Mouse (Mus musculus) embryonic facial prominence, embryonic 13.5 days (tissue): Measurements from ENCODE around the gene Eva1a. TPM values are rescaled to one million over a fixed set of nuclear protein-coding genes. Genes with fewer than 3 reads are reported as not detected.

Experiments used
- ATAC-seq: fragments of 200-750 bp; cut with Nextera tagmentation; 2 replicates; pipeline ENCODE4 v1.8.0; 2017; ENCODE audit warnings: low read depth; ENCODE audit not compliant: insufficient number of reproducible peaks, insufficient read depth, low FRiP score, low TSS enrichment
- H3K27ac ChIP-seq: fragments of 300-500 bp; sonication (generic); 2 replicates; pipeline ENCODE4 v1.5.1; 2015; ENCODE audit warnings: moderate library complexity, mild to moderate bottlenecking, inconsistent platforms
- H3K27me3 ChIP-seq: fragments of 300-500 bp; sonication (generic); 2 replicates; pipeline ENCODE4 v1.6.1; 2015; ENCODE audit warnings: mild to moderate bottlenecking, inconsistent platforms
- H3K36me3 ChIP-seq: fragments of 300-500 bp; sonication (generic); 2 replicates; pipeline ENCODE4 v1.6.1; 2015; ENCODE audit warnings: mild to moderate bottlenecking, inconsistent platforms
- H3K4me1 ChIP-seq: fragments of 300-500 bp; sonication (generic); 2 replicates; pipeline ENCODE4 v1.6.1; 2015; ENCODE audit warnings: inconsistent platforms
- H3K4me2 ChIP-seq: fragments of 300-500 bp; sonication (generic); 2 replicates; pipeline ENCODE4 v1.6.1; 2015; ENCODE audit warnings: moderate library complexity, mild to moderate bottlenecking, inconsistent platforms
- H3K4me3 ChIP-seq: fragments of 300-500 bp; sonication (generic); 2 replicates; pipeline ENCODE4 v1.5.1; 2015; ENCODE audit warnings: mild to moderate bottlenecking, inconsistent platforms
- H3K9ac ChIP-seq: fragments of 300-500 bp; sonication (generic); 2 replicates; pipeline ENCODE4 v1.6.1; 2015; ENCODE audit warnings: mild to moderate bottlenecking, inconsistent platforms
- H3K9me3 ChIP-seq: fragments of 300-500 bp; sonication (generic); 2 replicates; pipeline ENCODE4 v1.6.1; 2016; ENCODE audit warnings: inconsistent platforms
- WGBS: fragments of 180-500 bp; shearing (Covaris S2); methylation state at CpG from one replicate; pipeline ENCODE4 v1.1.7; 2015; ENCODE audit warnings: mixed read lengths; 5-methylcytosine and 5-hydroxymethylcytosine counted together
- polyA plus RNA-seq: library from polyadenylated mRNA; unstranded; fragments of >200 nt; fragmentation: Nextera tagmentation; extraction: Ambion mirVana; gene quantifications from 2 replicates; pipeline ENCODE4 v1.2.1, GENCODE M21; 2015

The Eva1a gene
- polyA plus RNA-seq = 19.3 and 22.1 TPM in 2 replicates

DNA sequence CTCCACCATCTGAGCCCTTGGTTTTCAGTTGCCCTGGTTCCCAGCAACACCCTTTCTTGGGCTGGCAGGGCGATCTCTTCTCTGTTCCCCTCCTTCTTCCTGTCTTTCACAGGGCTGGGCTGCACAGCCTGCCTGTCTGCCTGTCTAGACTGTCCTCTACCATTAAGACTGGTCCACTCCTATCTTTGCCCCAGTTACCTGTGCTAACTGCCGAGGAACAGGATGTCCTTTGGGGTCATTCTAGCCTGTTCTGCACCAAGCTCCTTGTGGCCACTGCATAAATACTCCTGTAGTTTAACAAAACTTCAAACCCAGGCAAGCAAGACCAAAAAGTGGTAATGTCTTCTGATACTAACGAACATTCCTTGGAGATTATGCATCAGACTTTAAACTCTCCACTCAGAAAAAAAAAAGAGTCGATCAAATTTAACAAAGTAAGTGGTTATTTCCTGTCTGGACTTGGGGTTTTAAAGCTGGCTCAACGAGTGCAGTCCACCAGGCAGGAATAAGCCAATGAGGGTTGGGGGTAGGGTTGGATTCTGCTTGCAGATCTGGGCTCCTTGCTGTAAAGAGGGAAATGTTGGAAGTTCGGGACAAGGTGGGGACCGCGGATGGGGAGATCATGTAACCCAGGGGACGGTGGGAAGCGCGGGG, at the start of gene Eva1a:
Gene Eva1a, plus strand, starts transcription at position 210 of the 654 bp plus-strand sequence.
- H3K36me3 ChIP-seq = no peaks in the 10 kb centered on the region
- ATAC-seq = no peak
- H3K4me2 ChIP-seq = peak within 1 kb of the TSS; percentile 80
- peaks cover 53% of the 10 kb centered on the region for H3K4me1 ChIP-seq
- peaks cover 28% of the 10 kb centered on the region for H3K27me3 ChIP-seq
- no peaks in the 10 kb centered on the region for H3K9me3 ChIP-seq
- 10% methylated on average over 11 of the region's 11 CpGs for WGBS
- H3K9ac ChIP-seq = peak within 1 kb of the TSS; percentile 81
- peak within 1 kb of the TSS; percentile 85 for H3K27ac ChIP-seq
- peak within 1 kb of the TSS; percentile 66 for H3K4me3 ChIP-seq

DNA sequence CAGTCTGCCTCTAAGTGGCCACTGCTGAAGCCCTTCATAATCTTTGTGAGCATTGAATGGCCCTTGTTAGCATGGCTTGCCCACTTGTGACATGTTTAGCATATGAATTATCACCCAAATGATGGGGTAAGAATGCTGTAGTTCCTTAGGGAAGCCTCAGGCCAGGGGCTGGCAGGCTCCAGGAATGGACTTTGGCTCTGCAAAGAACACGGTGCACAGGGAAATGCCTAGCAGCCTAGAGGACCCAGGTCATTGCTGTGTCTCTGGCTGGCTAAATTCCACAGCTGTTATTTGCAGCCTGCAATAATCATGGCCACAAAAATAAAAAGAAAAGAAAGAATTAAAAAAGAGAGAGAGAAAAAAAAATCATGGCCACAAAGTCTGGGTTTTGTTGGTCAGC, 28.5 kb upstream of the Eva1a start:
- Histone ChIP-seq H3K4me3 (no peak overlapping the region), H3K4me2 (no peak overlapping the region), H3K4me1 (no peaks in the 10 kb centered on the region), H3K9me3 (no peaks in the 10 kb centered on the region), H3K36me3 (no peaks in the 10 kb centered on the region), H3K27me3 (no peaks in the 10 kb centered on the region), H3K27ac (no peak overlapping the region), H3K9ac (no peak overlapping the region)
- 67% methylated on average over 1 of the region's 1 CpGs for WGBS
- no peak for ATAC-seq

DNA sequence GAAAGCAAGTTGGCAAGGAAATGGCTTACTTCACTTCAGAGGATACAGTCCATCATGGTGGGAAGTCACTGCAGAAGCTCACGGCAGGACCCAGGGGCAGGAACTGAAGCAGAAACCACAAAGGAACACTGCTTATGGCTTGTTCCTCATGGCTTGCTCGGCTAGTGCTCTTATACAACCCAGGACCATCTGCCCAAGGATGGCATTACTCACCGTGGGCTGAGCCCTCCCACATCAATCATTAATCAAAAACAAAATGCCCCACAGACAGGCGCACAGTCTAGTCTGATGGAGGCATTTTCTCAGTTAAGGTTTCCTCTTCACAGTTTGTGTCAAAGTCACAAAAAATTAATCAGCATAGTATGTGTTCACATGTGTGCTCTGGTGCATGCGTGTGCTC, 19.8 kb upstream of the Eva1a start:
- H3K9me3 ChIP-seq = no peaks in the 10 kb centered on the region
- no peak for ATAC-seq
- no peak overlapping the region for H3K4me2 ChIP-seq
- H3K27ac ChIP-seq = no peak overlapping the region
- WGBS = 77% methylated on average over 5 of the region's 5 CpGs
- no peaks in the 10 kb centered on the region for H3K4me1 ChIP-seq
- H3K27me3 ChIP-seq = no peaks in the 10 kb centered on the region
- H3K9ac ChIP-seq = no peak overlapping the region
- H3K4me3 ChIP-seq = no peak overlapping the region
- no peaks in the 10 kb centered on the region for H3K36me3 ChIP-seq

DNA sequence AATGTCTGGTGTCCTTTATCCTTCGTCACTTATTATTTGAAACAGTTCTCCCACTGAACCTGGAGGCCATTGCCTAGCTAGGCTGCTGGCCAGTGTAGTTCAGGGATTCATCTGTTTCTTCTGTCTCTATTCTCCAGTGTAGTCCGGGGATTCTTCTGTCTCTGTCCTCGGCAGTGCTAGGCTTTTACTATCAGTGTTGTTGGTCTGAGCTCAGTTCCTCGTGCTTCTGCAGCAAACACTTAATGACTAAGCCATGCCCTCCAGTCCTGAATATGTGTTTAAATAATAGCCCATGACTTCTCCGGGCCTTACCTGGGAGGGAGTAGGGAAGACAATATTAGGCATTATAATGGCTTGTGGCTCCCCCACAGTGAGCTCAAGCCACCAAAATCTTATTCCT, 19.3 kb upstream of the Eva1a start:
- Histone ChIP-seq H3K4me2 (no peak overlapping the region), H3K4me1 (no peaks in the 10 kb centered on the region), H3K27ac (no peak overlapping the region), H3K9me3 (no peaks in the 10 kb centered on the region), H3K9ac (no peak overlapping the region), H3K36me3 (no peaks in the 10 kb centered on the region), H3K4me3 (no peak overlapping the region), H3K27me3 (no peaks in the 10 kb centered on the region)
- ATAC-seq = no peak
- 81% methylated on average over 5 of the region's 5 CpGs for WGBS

DNA sequence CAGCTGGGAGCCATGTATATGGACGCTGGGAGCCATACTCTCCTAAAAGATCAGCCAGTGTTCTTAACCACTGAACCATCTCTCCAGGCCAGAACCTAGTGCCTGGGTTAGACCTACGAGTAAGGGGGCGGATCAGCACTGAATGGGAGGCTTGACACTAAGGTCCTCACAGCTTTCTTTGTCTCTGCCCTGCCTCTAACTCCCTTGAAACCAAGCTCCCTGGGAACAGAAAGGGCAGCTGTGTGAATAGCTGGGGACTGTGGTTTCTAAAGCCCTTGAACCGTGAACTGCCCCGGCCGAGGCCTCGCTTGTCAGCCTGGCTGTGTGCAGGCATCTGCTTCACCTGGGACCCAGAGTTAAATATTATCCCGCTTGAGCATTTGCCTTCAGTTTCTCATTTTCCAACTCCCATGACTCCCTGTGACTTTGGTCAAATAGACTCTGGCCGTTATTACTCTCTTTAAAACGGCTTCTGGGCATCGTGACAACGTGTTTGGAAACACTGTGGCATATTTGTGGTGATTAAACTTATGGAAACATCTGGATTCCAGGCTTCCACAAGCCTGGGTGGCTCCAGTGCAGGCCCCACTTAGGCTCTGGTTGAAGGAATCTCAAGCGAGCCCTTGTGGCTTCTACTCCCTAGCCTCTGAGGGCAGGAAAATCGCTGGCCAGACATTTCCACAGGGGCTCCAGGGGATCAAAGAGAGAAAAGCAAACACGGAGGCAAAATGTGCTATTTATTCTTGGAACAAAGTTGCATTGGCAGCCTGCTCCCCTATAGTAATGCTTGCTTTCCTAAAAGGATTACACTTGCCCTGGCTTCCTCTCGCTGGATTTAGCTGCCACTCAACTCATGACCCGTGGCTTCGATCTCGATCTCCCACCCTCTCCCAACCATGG, 11.0 kb upstream of the Eva1a start:
- H3K9me3 ChIP-seq = no peaks in the 10 kb centered on the region
- H3K27me3 ChIP-seq = no peaks in the 10 kb centered on the region
- H3K4me1 ChIP-seq = peaks cover 22% of the 10 kb centered on the region
- no peak overlapping the region; the same call in 1 of the 2 replicates for H3K4me3 ChIP-seq
- H3K36me3 ChIP-seq = no peaks in the 10 kb centered on the region
- H3K4me2 ChIP-seq = 0 out of 2 replicates have a peak overlapping the region, but pooled peaks have one; percentile 0
- peak; percentile 81 for ATAC-seq
- no peak overlapping the region for H3K9ac ChIP-seq
- H3K27ac ChIP-seq = peak overlapping the region; percentile 84
- WGBS = 20% methylated on average over 19 of the region's 19 CpGs

DNA sequence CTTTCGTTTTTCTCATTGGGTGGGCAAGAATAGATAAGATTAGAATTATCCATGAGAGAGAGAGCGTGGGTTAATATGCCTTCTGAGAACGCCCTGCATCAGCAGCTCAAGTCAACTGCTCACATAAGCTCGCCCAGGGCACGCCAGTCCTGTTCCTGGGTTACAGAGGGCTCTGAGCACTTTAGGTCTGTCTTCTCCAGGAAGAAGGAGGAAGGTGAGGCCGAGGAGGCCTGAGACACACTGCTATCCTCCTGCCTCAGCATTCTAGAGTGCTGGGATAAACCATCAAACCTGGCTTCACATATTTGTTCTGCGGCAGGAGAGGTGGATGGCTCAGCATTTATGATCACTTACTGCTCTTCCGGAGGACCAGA, 10.3 kb upstream of the Eva1a start:
- Histone ChIP-seq H3K9me3 (no peaks in the 10 kb centered on the region), H3K36me3 (no peaks in the 10 kb centered on the region), H3K9ac (no peak overlapping the region; the same call in 1 of the 2 replicates), H3K4me3 (no peak overlapping the region; the same call in 1 of the 2 replicates), H3K4me1 (peaks cover 22% of the 10 kb centered on the region), H3K27me3 (no peaks in the 10 kb centered on the region), H3K27ac (peak overlapping the region; percentile 84), H3K4me2 (0 out of 2 replicates have a peak overlapping the region, but pooled peaks have one; percentile 0)
- WGBS = 68% methylated on average over 8 of the region's 8 CpGs
- no peak for ATAC-seq

DNA sequence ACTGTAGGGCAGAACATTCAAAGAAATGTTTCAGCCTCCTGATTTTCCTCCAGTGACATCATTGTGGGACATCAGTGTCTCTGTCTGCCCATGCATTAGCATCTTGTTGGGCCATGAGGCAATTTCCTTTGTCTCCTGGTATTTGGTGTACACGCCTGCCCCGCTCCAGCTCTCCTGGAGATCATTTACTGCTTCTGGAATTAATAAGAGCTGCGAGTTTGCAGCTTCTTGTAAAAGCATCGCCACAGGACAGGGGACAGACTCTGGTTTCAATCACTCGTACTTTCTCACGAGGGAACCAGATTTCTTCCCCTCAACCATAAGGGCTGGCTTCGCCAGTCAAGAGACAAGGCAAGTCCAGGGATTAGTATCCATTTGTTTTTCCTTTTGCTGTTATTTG, 3.6 kb upstream of the Eva1a start:
- H3K9me3 ChIP-seq = no peaks in the 10 kb centered on the region

DNA sequence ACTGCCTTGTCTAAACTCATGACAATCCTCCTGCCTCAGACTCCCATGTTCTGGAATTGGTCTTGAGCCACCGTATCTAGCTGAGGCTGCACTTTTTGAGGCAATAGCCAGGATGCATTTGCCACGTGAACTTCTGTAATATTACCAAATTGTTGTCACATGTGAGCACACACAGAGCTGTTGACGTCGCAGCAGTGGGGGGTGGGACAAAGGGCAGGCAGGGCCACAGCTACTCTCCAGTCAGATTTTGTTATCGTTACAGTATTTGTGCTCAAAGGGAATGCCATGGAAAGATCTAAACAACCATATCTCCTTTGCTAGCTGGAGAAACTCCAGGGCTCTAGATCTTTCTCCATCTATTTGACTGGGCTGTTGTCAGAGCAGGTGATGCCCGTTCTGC, 1.6 kb upstream of the Eva1a start:
- 51% methylated on average over 6 of the region's 6 CpGs for WGBS
- ATAC-seq = no peak

More for the DNA sequence above, 3.6 kb upstream of the Eva1a start:
- no peaks in the 10 kb centered on the region for H3K36me3 ChIP-seq
- H3K4me1 ChIP-seq = peaks cover 34% of the 10 kb centered on the region
- ATAC-seq = no peak
- H3K27ac ChIP-seq = peak overlapping the region; percentile 30; the same call in 1 of the 2 replicates
- no peak overlapping the region for H3K9ac ChIP-seq
- no peak overlapping the region for H3K4me2 ChIP-seq
- 24% methylated on average over 7 of the region's 7 CpGs for WGBS
- H3K4me3 ChIP-seq = no peak overlapping the region
- H3K27me3 ChIP-seq = peaks cover 14% of the 10 kb centered on the region

DNA sequence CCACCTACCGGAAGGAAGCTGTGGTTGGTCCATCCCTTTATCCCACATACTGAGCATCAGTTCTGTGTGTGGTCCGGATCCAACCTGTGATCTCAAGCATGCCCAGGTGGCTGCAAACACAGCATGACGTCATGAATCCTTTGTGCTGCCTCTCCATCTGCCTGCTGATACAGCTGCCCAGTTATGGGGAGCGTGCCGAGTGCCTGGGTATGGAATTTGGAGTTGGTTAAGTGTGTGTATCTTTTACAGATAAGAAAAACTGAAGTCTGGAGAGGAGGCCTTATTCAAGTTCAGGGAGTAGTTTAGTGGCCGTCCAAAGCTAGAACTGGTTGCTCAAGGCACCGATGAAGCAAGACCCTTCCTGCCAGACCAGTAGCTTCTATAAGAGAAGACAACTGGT, 875 bp upstream of the Eva1a start:
- H3K9me3 ChIP-seq = no peaks in the 10 kb centered on the region
- WGBS = 77% methylated on average over 7 of the region's 7 CpGs
- H3K4me3 ChIP-seq = no peak overlapping the region
- H3K27ac ChIP-seq = no peak overlapping the region
- no peak for ATAC-seq
- peaks cover 49% of the 10 kb centered on the region for H3K4me1 ChIP-seq
- H3K27me3 ChIP-seq = peaks cover 26% of the 10 kb centered on the region
- no peak overlapping the region for H3K9ac ChIP-seq
- H3K36me3 ChIP-seq = no peaks in the 10 kb centered on the region
- no peak overlapping the region for H3K4me2 ChIP-seq

More for the DNA sequence above, 1.6 kb upstream of the Eva1a start:
- H3K4me1 ChIP-seq = peaks cover 42% of the 10 kb centered on the region
- H3K4me2 ChIP-seq = no peak overlapping the region
- H3K27ac ChIP-seq = no peak overlapping the region
- H3K9me3 ChIP-seq = no peaks in the 10 kb centered on the region
- peaks cover 25% of the 10 kb centered on the region for H3K27me3 ChIP-seq
- H3K4me3 ChIP-seq = no peak overlapping the region
- H3K9ac ChIP-seq = no peak overlapping the region
- no peaks in the 10 kb centered on the region for H3K36me3 ChIP-seq

DNA sequence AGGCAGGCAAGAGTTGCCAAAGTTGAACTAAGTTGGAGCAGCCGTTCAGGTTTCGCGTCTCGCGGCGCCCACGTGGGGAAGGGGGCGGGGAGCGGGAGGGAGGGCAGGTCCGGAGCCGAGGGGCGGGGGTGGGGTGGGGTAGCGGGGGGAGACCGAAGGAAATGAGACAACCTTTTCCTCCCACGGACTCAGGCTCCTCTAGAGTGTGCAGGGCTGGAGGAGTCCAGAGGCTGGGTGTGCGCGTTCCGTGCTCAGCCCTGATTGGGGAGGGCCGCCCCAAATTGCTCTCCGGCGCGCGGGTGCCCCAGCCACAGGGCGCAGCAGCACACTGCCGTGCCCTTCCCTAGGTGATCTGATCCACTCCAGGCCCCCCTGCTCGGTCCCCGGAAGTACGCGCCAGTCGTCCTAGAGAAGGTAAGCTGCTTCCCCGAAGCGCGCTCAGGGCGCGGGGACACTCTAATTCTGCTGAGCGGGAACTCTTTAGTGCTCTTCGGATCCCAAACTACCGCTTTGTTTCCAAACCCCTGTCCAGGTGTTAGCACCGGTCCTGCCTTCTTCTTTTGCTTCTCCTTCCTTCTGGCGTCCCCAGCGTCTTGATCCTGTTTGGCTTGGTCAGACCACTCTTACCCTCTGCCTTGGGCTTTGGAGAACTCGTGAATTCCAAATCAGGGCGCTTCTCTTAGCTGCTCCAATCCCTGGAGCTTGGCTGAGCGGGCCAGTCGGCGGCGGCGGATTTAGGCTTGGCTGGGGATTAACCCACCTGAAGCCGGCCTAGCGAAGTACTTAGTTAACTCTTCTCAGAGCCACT, 849 bp downstream of the Eva1a start:
- Histone ChIP-seq H3K36me3 (no peaks in the 10 kb centered on the region), H3K27me3 (peaks cover 28% of the 10 kb centered on the region), H3K9ac (peak overlapping the region; percentile 81), H3K4me2 (peak overlapping the region; percentile 80), H3K27ac (peak overlapping the region; percentile 85), H3K4me3 (peak overlapping the region; percentile 66), H3K9me3 (no peaks in the 10 kb centered on the region), H3K4me1 (peaks cover 54% of the 10 kb centered on the region)
- ATAC-seq = peak; percentile 83
- WGBS = under 1% methylated on average over 42 of the region's 50 CpGs
